8 mouse cellular contexts compared by ENCODE assay signal in genomic region chr17:21489500-21490001, GRCm38 (mm10). TPM values are rescaled to one million over a fixed set of nuclear protein-coding genes. Genes with fewer than 3 reads are reported as not detected.
DNase-seq lines count a peak whose midpoint lies in the region; ATAC-seq and TF ChIP-seq lines count a peak whose summit lies in the region.

No protein-coding gene starts in this region.

- intact Hi-C loops in heart, postnatal 25 days (cut with DNase I) = loop anchor here (5.0 kb wide), 1 partner anchor 37 kb away; the partner anchor contains the start of gene Zfp51

- WGBS in heart, embryonic 10.5 days = 14% methylated on average over 8 of the region's 8 CpGs

- H3K9ac ChIP-seq in ES-Bruce4 (ENCODE audit: low read depth, poor library complexity, severe bottlenecking) = peak overlapping the region; percentile 54

- 0 out of 2 replicates have a peak, but pooled peaks cover 4% of the 10 kb centered on the region for H3K4me1 ChIP-seq in heart, embryonic 10.5 days
- no peaks in the 10 kb centered on the region for H3K4me1 ChIP-seq in ES-Bruce4 (ENCODE audit: control insufficient read depth, insufficient read depth, low read length)
- H3K4me1 ChIP-seq in megakaryocyte, embryonic 14.5 days = peaks cover 29% of the 10 kb centered on the region

- ATAC-seq in granulocyte monocyte progenitor cell, adult 5-6 weeks (replicated peaks; ENCODE audit: poor library complexity, severe bottlenecking) = peak; percentile 50
- ATAC-seq in megakaryocyte-erythroid progenitor cell, adult 5-6 weeks (replicated peaks; ENCODE audit: low FRiP score, low TSS enrichment, poor library complexity, severe bottlenecking) = no peak

- peak overlapping the region; percentile 76 for H3K4me3 ChIP-seq in heart, embryonic 10.5 days
- H3K4me3 ChIP-seq in ES-Bruce4 (ENCODE audit: low read depth, low read length) = peak overlapping the region; percentile 32; the same call in 1 of the 2 replicates
- peak overlapping the region; percentile 97 for H3K4me3 ChIP-seq in megakaryocyte, embryonic 14.5 days (replicated peaks)

- peak overlapping the region; percentile 87 for H3K27ac ChIP-seq in heart, embryonic 10.5 days
- no peak overlapping the region for H3K27ac ChIP-seq in ES-Bruce4 (ENCODE audit: insufficient read depth, low read length)

- H3K9me3 ChIP-seq in heart, embryonic 10.5 days = no peaks in the 10 kb centered on the region
- H3K9me3 ChIP-seq in ES-Bruce4 (replicated peaks; ENCODE audit: control insufficient read depth, insufficient read depth, low read length, poor library complexity, severe bottlenecking) = no peaks in the 10 kb centered on the region
- H3K9me3 ChIP-seq in megakaryocyte, embryonic 14.5 days = no peaks in the 10 kb centered on the region

- no peak for TF ChIP-seq POLR2A in ES-Bruce4 (IDR thresholded peaks at IDR 0.05; ENCODE audit: insufficient read depth, low read length)

- peaks cover 3% of the 10 kb centered on the region; the same call in 1 of the 2 replicates for H3K36me3 ChIP-seq in heart, embryonic 10.5 days
- H3K36me3 ChIP-seq in ES-Bruce4 (ENCODE audit: control insufficient read depth, insufficient read depth, low read length, poor library complexity, severe bottlenecking) = no peaks in the 10 kb centered on the region
- peaks cover 41% of the 10 kb centered on the region for H3K36me3 ChIP-seq in megakaryocyte, embryonic 14.5 days (replicated peaks; ENCODE audit: low read length)

- TF ChIP-seq EP300 in ES-Bruce4 (IDR thresholded peaks at IDR 0.05; ENCODE audit: insufficient read depth, low read depth, low read length) = no peak

- no peaks in the 10 kb centered on the region for H3K27me3 ChIP-seq in heart, embryonic 10.5 days (ENCODE audit: insufficient read depth, poor library complexity, severe bottlenecking)
- H3K27me3 ChIP-seq in ES-Bruce4 (ENCODE audit: control insufficient read depth, insufficient read depth, low read length, poor library complexity, severe bottlenecking) = no peaks in the 10 kb centered on the region
- H3K27me3 ChIP-seq in megakaryocyte, embryonic 14.5 days (replicated peaks) = no peaks in the 10 kb centered on the region

- TF ChIP-seq CTCF in ES-Bruce4 (IDR thresholded peaks at IDR 0.05; ENCODE audit: low read depth, low read length) = no peak

- no peak for DNase-seq in heart, embryonic 10.5 days (ENCODE audit: low spot score)
- no peak for DNase-seq in heart, postnatal 25 days (ENCODE audit: low spot score)
- no peak for DNase-seq in urinary bladder, postnatal 10 days (ENCODE audit: low spot score)
- DNase-seq in spleen, adult 18-20 months = no peak

RNA-seq across cellular contexts. Expression of gene Zfp53, which starts 0.8 kb away (rescaled TPM):
- 6.4 and 8.0 TPM in 2 replicates for polyA plus RNA-seq in heart, embryonic 10.5 days (2016; fragmentation: Nextera tagmentation; extraction: Ambion mirVana)
- total RNA-seq in heart, postnatal 25 days (2021) = 1 to 10 TPM; 2.3 to 2.4 TPM
- polyA plus RNA-seq in ES-Bruce4 (2011; ENCODE audit: insufficient read depth, insufficient read length, low read depth, missing spikeins) = 9.5 and 9.7 TPM in 2 replicates
- total RNA-seq in granulocyte monocyte progenitor cell, adult 5-6 weeks (2014; fragmentation: Nextera tagmentation) = 10.9 and 14.4 TPM in 2 replicates
- 10.4 and 15.8 TPM in 2 replicates for total RNA-seq in granulocyte monocyte progenitor cell, adult 5-6 weeks (2017)
- polyA plus RNA-seq in megakaryocyte, embryonic 14.5 days (2012; ENCODE audit: insufficient read depth, low replicate concordance) = 2.9 TPM in 1 of 2 replicates, not detected in the other
- 2.8 and 6.3 TPM in 2 replicates for total RNA-seq in megakaryocyte-erythroid progenitor cell, adult 5-6 weeks (2014; fragmentation: Nextera tagmentation)
- 3.6 and 6.2 TPM in 2 replicates for total RNA-seq in megakaryocyte-erythroid progenitor cell, adult 5-6 weeks (2017)

RNA-seq across cellular contexts. Expression of gene Zfp51, which starts 39.4 kb away (rescaled TPM):
- 13.2 and 14.1 TPM in 2 replicates for polyA plus RNA-seq in heart, embryonic 10.5 days (2016; fragmentation: Nextera tagmentation; extraction: Ambion mirVana)
- 1 to 10 TPM; 5.3 to 6.5 TPM for total RNA-seq in heart, postnatal 25 days (2021)
- polyA plus RNA-seq in ES-Bruce4 (2011; ENCODE audit: insufficient read depth, insufficient read length, low read depth, missing spikeins) = 14.5 and 18.2 TPM in 2 replicates
- total RNA-seq in granulocyte monocyte progenitor cell, adult 5-6 weeks (2014; fragmentation: Nextera tagmentation) = 5.7 and 14.4 TPM in 2 replicates
- 10.9 and 12.5 TPM in 2 replicates for total RNA-seq in granulocyte monocyte progenitor cell, adult 5-6 weeks (2017)
- polyA plus RNA-seq in megakaryocyte, embryonic 14.5 days (2012; ENCODE audit: insufficient read depth, low replicate concordance) = 0.36 TPM in 1 of 2 replicates, not detected in the other
- total RNA-seq in megakaryocyte-erythroid progenitor cell, adult 5-6 weeks (2014; fragmentation: Nextera tagmentation) = 7.6 and 11.4 TPM in 2 replicates
- total RNA-seq in megakaryocyte-erythroid progenitor cell, adult 5-6 weeks (2017) = 11.4 and 11.8 TPM in 2 replicates

RNA-seq across cellular contexts. Expression of gene Zfp52, which starts 45.8 kb away (rescaled TPM):
- 2.0 and 2.1 TPM in 2 replicates for polyA plus RNA-seq in heart, embryonic 10.5 days (2016; fragmentation: Nextera tagmentation; extraction: Ambion mirVana)
- 1 to 10 TPM; 4.6 to 4.7 TPM for total RNA-seq in heart, postnatal 25 days (2021)
- polyA plus RNA-seq in ES-Bruce4 (2011; ENCODE audit: insufficient read depth, insufficient read length, low read depth, missing spikeins) = 6.6 and 10.5 TPM in 2 replicates
- 24.9 and 25.0 TPM in 2 replicates for total RNA-seq in granulocyte monocyte progenitor cell, adult 5-6 weeks (2014; fragmentation: Nextera tagmentation)
- 33.6 and 46.7 TPM in 2 replicates for total RNA-seq in granulocyte monocyte progenitor cell, adult 5-6 weeks (2017)
- 1.1 TPM in 1 of 2 replicates, not detected in the other for polyA plus RNA-seq in megakaryocyte, embryonic 14.5 days (2012; ENCODE audit: insufficient read depth, low replicate concordance)
- total RNA-seq in megakaryocyte-erythroid progenitor cell, adult 5-6 weeks (2014; fragmentation: Nextera tagmentation) = 9.9 and 12.8 TPM in 2 replicates
- total RNA-seq in megakaryocyte-erythroid progenitor cell, adult 5-6 weeks (2017) = 16.9 and 29.6 TPM in 2 replicates

Comparison
In these comparisons a context has a peak if more than half of its experiments do, and no peak if none do; other contexts are left out.
1. H3K4me3 ChIP-seq: peak in every context shown above with its lines; median percentile 97 in megakaryocyte, embryonic 14.5 days; 76 in heart, embryonic 10.5 days; 32 in ES-Bruce4.